Mouse (Mus musculus) bone marrow, adult 2 months (tissue): ENCODE measurements around the gene Spry2.

Experiments
- CTCF ChIP-seq: fragments of 200-500 bp; IDR thresholded peaks from 2 replicates; pipeline ENCODE4 v1.5.1; 2011; ENCODE audit warnings: low read length, control low read depth; ENCODE audit not compliant: control insufficient read depth, insufficient read depth
- POLR2A ChIP-seq: fragments of 200-500 bp; IDR thresholded peaks from 2 replicates; pipeline ENCODE4 v1.6.1; 2011; ENCODE audit warnings: low read depth, mild to moderate bottlenecking, control low read depth, low read length, borderline replicate concordance; ENCODE audit not compliant: control insufficient read depth

GRCm38 (mm10) chr14:105860276-105860675, 36.3 kb downstream of the Spry2 start:
- TF ChIP-seq CTCF (no peak), POLR2A (no peak)
